Mouse (Mus musculus): Measurements from ENCODE around the gene C1ql2.

DNA sequence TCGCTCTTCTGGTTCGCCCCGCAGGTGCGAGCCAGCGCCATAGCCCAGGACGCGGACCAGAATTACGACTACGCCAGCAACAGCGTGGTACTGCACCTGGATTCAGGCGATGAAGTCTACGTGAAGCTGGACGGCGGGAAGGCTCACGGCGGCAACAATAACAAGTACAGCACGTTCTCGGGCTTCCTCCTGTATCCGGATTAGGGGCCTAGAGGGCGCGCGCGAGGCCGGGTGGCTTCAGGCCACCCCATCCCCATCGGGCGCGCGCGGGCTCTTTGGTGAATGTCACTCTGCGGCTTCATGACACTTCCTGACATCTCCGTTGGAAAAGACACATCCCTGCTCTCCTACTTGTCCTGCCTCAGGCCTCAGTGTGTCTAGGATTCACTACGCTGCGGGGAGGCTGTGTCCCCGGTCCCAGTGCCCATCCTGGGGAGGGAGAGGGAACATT lies 2.0 kb downstream of the C1ql2 start:
- TF ChIP-seq REST (IDR thresholded peaks at IDR 0.05; ENCODE audit: insufficient read depth, insufficient read length), result no peak
- TF ChIP-seq POLR2A (IDR thresholded peaks at IDR 0.05; ENCODE audit: insufficient read length, low read depth), result no peak
- TF ChIP-seq MYOD1 (IDR thresholded peaks at IDR 0.05; ENCODE audit: control insufficient read depth in 1 of 3, insufficient read length in 2 of 3, low read depth in 2 of 3), result no peak
- TF ChIP-seq E2F4 (IDR thresholded peaks at IDR 0.05; ENCODE audit: insufficient read depth), result no peak
- no peak for TF ChIP-seq TCF12 (IDR thresholded peaks at IDR 0.05; ENCODE audit: insufficient read depth, poor library complexity, severe bottlenecking)
- no peak for TF ChIP-seq TCF3 (IDR thresholded peaks at IDR 0.05; ENCODE audit: insufficient read length, low read depth)
- no peak for TF ChIP-seq SRF (IDR thresholded peaks at IDR 0.05; ENCODE audit: control insufficient read depth, insufficient read length, low read depth)
- no peak for TF ChIP-seq MYOG (IDR thresholded peaks at IDR 0.05; ENCODE audit: control insufficient read depth in 1 of 3, insufficient read depth in 1 of 3, insufficient read length in 2 of 3, low read depth in 2 of 3)
